Comparison of ENCODE assay signal across 8 mouse cellular contexts in the genomic region with DNA sequence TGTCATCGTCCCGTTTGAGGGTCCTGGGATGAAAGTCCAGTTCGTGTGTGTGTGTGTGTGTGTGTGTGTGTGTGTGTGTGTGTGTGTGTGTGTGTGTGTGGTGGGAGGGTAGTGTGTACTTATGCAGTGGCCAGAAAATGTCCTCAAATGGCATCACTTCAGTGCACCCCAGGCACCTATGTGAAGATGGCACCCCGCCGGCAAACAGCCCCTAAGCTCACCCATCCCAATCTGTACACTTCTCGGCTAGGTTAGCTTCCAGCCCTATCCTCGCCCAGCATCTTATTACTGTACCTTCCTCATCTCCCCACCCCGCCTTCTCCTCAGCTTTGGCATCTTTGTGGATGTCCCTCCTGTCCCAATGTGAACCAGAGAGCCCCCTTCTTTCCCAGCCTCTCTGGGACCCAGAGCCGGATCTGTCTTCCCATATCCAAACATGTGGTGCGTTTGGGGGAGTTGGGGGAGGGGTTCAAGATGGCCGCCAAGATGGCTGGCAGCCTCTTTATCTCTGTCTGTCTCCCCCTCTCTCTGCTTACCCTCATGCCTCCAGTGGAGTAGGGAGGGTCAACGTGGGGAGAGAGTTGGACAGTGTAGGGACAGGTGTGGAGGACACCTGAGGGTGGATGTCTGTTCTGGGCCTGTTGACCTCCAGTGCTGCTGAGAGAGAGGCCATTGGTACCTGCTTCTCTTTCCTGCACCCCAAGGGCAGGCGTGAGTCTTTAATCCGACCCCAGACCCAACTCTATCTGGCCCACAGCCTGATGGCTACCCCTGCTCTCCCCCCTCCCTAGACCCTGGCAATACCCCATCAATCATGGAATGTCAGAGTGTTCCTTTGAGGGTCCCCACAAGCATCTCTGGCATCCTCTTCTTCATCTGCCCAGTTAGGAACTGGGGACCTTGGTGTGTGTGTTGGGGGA. TPM values are rescaled to one million over a fixed set of nuclear protein-coding genes. Genes with fewer than 3 reads are reported as not detected.
DNase-seq lines count a peak whose midpoint lies in the region; ATAC-seq and TF ChIP-seq lines count a peak whose summit lies in the region.

No protein-coding gene starts in this region.

- H3K4me2 ChIP-seq in midbrain, embryonic 12.5 days (replicated peaks), result peak overlapping the region; percentile 89

- H3K27ac ChIP-seq in layer of hippocampus, adult 2 months, result peak overlapping the region; percentile 98
- H3K27ac ChIP-seq in hindbrain, embryonic 10.5 days, result peak overlapping the region; percentile 94
- peak overlapping the region; percentile 98 for H3K27ac ChIP-seq in midbrain, embryonic 12.5 days (replicated peaks)

- H3K4me1 ChIP-seq in hindbrain, embryonic 10.5 days (replicated peaks), result peaks cover 70% of the 10 kb centered on the region
- H3K4me1 ChIP-seq in midbrain, embryonic 12.5 days, result peaks cover 59% of the 10 kb centered on the region

- peak in 1 of 2 experiments; percentile 52 for DNase-seq in layer of hippocampus, adult 2 months (ENCODE audit: low spot score in 2 of 2)
- DNase-seq in layer of hippocampus, adult 9-11 months, result no peak
- peak; percentile 49 to 59 for DNase-seq in cerebellum, postnatal 14 days
- peak; percentile 25 for DNase-seq in hindbrain, embryonic 10.5 days (ENCODE audit: low spot score)
- no peak for DNase-seq in spleen, postnatal 14 days (ENCODE audit: low spot score in 2 of 2)
- no peak for DNase-seq in gastrocnemius, postnatal 36 days
- no peak for DNase-seq in kidney, adult 9 months

- intact Hi-C loops in gastrocnemius, postnatal 36 days (cut with DNase I), result no loop called here

- H3K27me3 ChIP-seq in hindbrain, embryonic 10.5 days (ENCODE audit: insufficient read depth, poor library complexity, severe bottlenecking), result peaks cover 14% of the 10 kb centered on the region
- peaks cover 3% of the 10 kb centered on the region for H3K27me3 ChIP-seq in midbrain, embryonic 12.5 days

- H3K36me3 ChIP-seq in hindbrain, embryonic 10.5 days, result peaks cover 8% of the 10 kb centered on the region; the same call in 1 of the 2 replicates
- no peaks in the 10 kb centered on the region for H3K36me3 ChIP-seq in midbrain, embryonic 12.5 days

- 15% methylated on average over 14 of the region's 14 CpGs for WGBS in hindbrain, embryonic 10.5 days
- WGBS in midbrain, embryonic 12.5 days, result 14% methylated on average over 13 of the region's 14 CpGs

- H3K4me3 ChIP-seq in layer of hippocampus, adult 2 months, result peak overlapping the region; percentile 84
- H3K4me3 ChIP-seq in hindbrain, embryonic 10.5 days, result peak overlapping the region; percentile 91
- H3K4me3 ChIP-seq in midbrain, embryonic 12.5 days, result peak overlapping the region; percentile 99

- no peak for TF ChIP-seq CTCF in layer of hippocampus, adult 2 months (conservative IDR thresholded peaks at IDR 0.05)

- H3K9ac ChIP-seq in midbrain, embryonic 12.5 days (replicated peaks), result peak overlapping the region; percentile 94

- no peak for ATAC-seq in midbrain, embryonic 12.5 days (ENCODE audit: low FRiP score, low read depth)

- H3K9me3 ChIP-seq in hindbrain, embryonic 10.5 days, result no peaks in the 10 kb centered on the region
- H3K9me3 ChIP-seq in midbrain, embryonic 12.5 days, result no peaks in the 10 kb centered on the region

RNA-seq across cellular contexts. Expression of a gene that starts 1.9 kb away (rescaled TPM):
- 100 to 1,000 TPM; 328 to 329 TPM for total RNA-seq in layer of hippocampus, adult 2 months (2021)
- polyA plus RNA-seq in hindbrain, embryonic 10.5 days (2016; fragmentation: Nextera tagmentation; extraction: Ambion mirVana), result 10.9 and 15.4 TPM in 2 replicates
- 30.2 and 30.4 TPM in 2 replicates for polyA plus RNA-seq in midbrain, embryonic 12.5 days (2016; fragmentation: Nextera tagmentation; extraction: Ambion mirVana)
- 10 to 100 TPM; 20.8 to 26.0 TPM for total RNA-seq in gastrocnemius, postnatal 36 days (2021)

RNA-seq across cellular contexts. Expression of a gene that starts 53.2 kb away (rescaled TPM):
- under 1 TPM; 0.44 to 0.87 TPM for total RNA-seq in layer of hippocampus, adult 2 months (2021)
- 1.1 and 1.5 TPM in 2 replicates for polyA plus RNA-seq in hindbrain, embryonic 10.5 days (2016; fragmentation: Nextera tagmentation; extraction: Ambion mirVana)
- 0.76 and 0.88 TPM in 2 replicates for polyA plus RNA-seq in midbrain, embryonic 12.5 days (2016; fragmentation: Nextera tagmentation; extraction: Ambion mirVana)
- total RNA-seq in gastrocnemius, postnatal 36 days (2021), result under 1 TPM; 0.27 to 0.56 TPM

RNA-seq across cellular contexts. Expression of a gene that starts 53.5 kb away (rescaled TPM):
- under 1 TPM; 0.44 to 0.82 TPM for total RNA-seq in layer of hippocampus, adult 2 months (2021)
- 99.1 and 112 TPM in 2 replicates for polyA plus RNA-seq in hindbrain, embryonic 10.5 days (2016; fragmentation: Nextera tagmentation; extraction: Ambion mirVana)
- 58.8 and 62.8 TPM in 2 replicates for polyA plus RNA-seq in midbrain, embryonic 12.5 days (2016; fragmentation: Nextera tagmentation; extraction: Ambion mirVana)
- total RNA-seq in gastrocnemius, postnatal 36 days (2021), result under 1 TPM; 0.42 to 0.71 TPM

Comparison
In these comparisons a context has a peak if more than half of its experiments do, and no peak if none do; other contexts are left out.
1. DNase-seq: peak in cerebellum, postnatal 14 days (2 of 2) and hindbrain, embryonic 10.5 days (single experiment); none in layer of hippocampus, adult 9-11 months (single experiment), spleen, postnatal 14 days (0 of 2), gastrocnemius, postnatal 36 days (0 of 2) and kidney, adult 9 months (single experiment).
2. RNA of a gene that starts 1.9 kb away (total RNA-seq): 328 to 329 TPM in layer of hippocampus, adult 2 months; 20.8 to 26.0 TPM in gastrocnemius, postnatal 36 days; every median in the first group is over 10 times any median in the second.
3. Peak in every context shown above with its lines, with median percentiles within 50 percentile points of each other: H3K27ac ChIP-seq and H3K4me3 ChIP-seq.